Mouse (Mus musculus) spleen, adult 2 months (tissue): ENCODE results near the gene Slc6a6. TPM values are rescaled to one million over a fixed set of nuclear protein-coding genes. Genes with fewer than 3 reads are reported as not detected.

ENCODE experiments used
- DNase-seq, 2 experiments: peaks; one replicate each; pipeline versions ENCODE4 v3.0.0 to v3.0.0-alpha.2; 2012 to 2021; ENCODE audit warnings: low spot score in 2 of 2, low read depth in 1 of 2
- H3K27ac ChIP-seq: fragments of 200-500 bp; 2 replicates; pipeline ENCODE4 v1.5.1; 2012; ENCODE audit warnings: low read length, inconsistent platforms; ENCODE audit not compliant: insufficient read depth
- H3K27me3 ChIP-seq: fragments of 200-500 bp; 2 replicates; pipeline ENCODE4 v1.6.1; 2012; ENCODE audit warnings: mild to moderate bottlenecking, moderate library complexity, low read length, inconsistent platforms; ENCODE audit not compliant: control insufficient read depth, insufficient read depth
- H3K36me3 ChIP-seq: fragments of 200-500 bp; 2 replicates; pipeline ENCODE4 v1.6.1; 2012; ENCODE audit warnings: mild to moderate bottlenecking, low read length, inconsistent platforms; ENCODE audit not compliant: control insufficient read depth, insufficient read depth
- H3K4me1 ChIP-seq: fragments of 200-500 bp; 2 replicates; pipeline ENCODE4 v1.6.1; 2011; ENCODE audit warnings: inconsistent platforms; ENCODE audit not compliant: control insufficient read depth, insufficient read depth, insufficient read length
- H3K4me3 ChIP-seq: fragments of 200-500 bp; 2 replicates; pipeline ENCODE4 v1.5.1; 2011; ENCODE audit warnings: mild to moderate bottlenecking, inconsistent platforms; ENCODE audit not compliant: insufficient read depth, insufficient read length; ENCODE audit errors: extremely low read depth
- CTCF ChIP-seq: fragments of 200-500 bp; IDR thresholded peaks from 2 replicates; pipeline ENCODE4 v1.5.1; 2011; ENCODE audit warnings: mild to moderate bottlenecking, inconsistent platforms; ENCODE audit not compliant: insufficient read depth, insufficient read length, insufficient replicate concordance; ENCODE audit errors: extremely low read depth
- POLR2A ChIP-seq: fragments of 200-500 bp; IDR thresholded peaks from 2 replicates; pipeline ENCODE4 v1.6.1; 2011; ENCODE audit warnings: low read depth, low read length, inconsistent platforms
- WGBS: fragments of 180-500 bp; shearing (Covaris S2); methylation state at CpG from one replicate; pipeline ENCODE4 v1.1.7; 2018; 5-methylcytosine and 5-hydroxymethylcytosine counted together
- polyA plus RNA-seq: library from polyadenylated mRNA; depleted of rRNA; stranded (reverse); fragments of >200 nt; gene quantifications from 2 replicates; pipeline ENCODE4 v1.2.3, GENCODE M21; 2012

The Slc6a6 gene
- polyA plus RNA-seq, 1 experiment, result 76.1 TPM

GRCm38 (mm10) chr6:91688021-91688420, 4.2 kb downstream of the Slc6a6 start:
- H3K27ac ChIP-seq, result no peak overlapping the region
- TF ChIP-seq POLR2A, result no peak
- no peak for TF ChIP-seq CTCF
- no peak overlapping the region for H3K4me3 ChIP-seq
- H3K27me3 ChIP-seq, result no peaks in the 10 kb centered on the region
- peaks cover 5% of the 10 kb centered on the region; the same call in 1 of the 2 replicates for H3K36me3 ChIP-seq
- 85% methylated on average over 6 of the region's 6 CpGs for WGBS
- no peak for DNase-seq
- H3K4me1 ChIP-seq, result peaks cover 5% of the 10 kb centered on the region; the same call in 1 of the 2 replicates

DNA sequence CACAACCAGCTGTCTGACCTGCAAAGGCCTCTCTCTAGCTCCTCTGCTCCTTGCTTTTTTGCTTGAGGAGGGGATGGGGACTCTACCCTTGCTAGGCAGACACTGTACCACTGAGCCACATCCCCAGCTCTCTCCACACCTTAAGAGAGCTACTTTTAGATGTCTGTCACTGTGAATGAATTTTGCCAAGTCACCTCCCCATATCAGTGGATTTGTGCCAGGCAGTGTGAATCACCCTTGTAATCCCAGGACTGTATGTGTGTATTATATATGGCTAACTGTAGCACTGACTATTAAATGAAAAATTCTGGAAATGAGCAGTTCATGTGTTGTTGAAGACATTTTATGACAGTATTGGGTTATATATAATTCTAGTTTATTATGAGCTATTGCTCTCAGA, 5.4 kb downstream of the Slc6a6 start:
- H3K27ac ChIP-seq, result no peak overlapping the region
- H3K4me3 ChIP-seq, result no peak overlapping the region
- H3K4me1 ChIP-seq, result peaks cover 6% of the 10 kb centered on the region; the same call in 1 of the 2 replicates
- no peak for DNase-seq
- H3K27me3 ChIP-seq, result no peaks in the 10 kb centered on the region
- H3K36me3 ChIP-seq, result peaks cover 5% of the 10 kb centered on the region; the same call in 1 of the 2 replicates
- TF ChIP-seq CTCF, result no peak
- TF ChIP-seq POLR2A, result no peak

DNA sequence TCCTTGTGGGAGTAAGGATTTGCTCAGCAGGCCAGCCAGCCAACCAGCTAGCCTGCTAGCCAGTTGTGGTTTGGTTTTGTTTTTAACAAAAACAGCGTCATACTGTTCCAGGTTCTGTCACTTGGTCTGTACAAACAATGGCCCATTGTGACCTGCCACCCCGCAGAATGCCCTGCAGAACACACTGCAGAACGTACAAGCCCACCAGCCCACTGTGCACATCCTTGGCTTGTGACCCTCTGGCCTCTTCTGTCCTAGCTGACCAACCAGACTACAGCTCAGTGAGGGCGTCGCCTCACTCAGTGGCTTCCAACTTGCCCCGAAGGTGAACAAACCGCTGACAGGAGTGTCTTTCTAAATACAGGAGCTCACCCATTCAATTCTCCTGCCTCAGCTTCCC, 6.4 kb downstream of the Slc6a6 start:
- WGBS, result 84% methylated on average over 7 of the region's 7 CpGs
- H3K4me3 ChIP-seq, result no peak overlapping the region
- H3K27me3 ChIP-seq, result no peaks in the 10 kb centered on the region
- H3K27ac ChIP-seq, result no peak overlapping the region
- peaks cover 5% of the 10 kb centered on the region; the same call in 1 of the 2 replicates for H3K36me3 ChIP-seq
- TF ChIP-seq CTCF (no peak), POLR2A (no peak)
- H3K4me1 ChIP-seq, result peaks cover 12% of the 10 kb centered on the region; the same call in 1 of the 2 replicates
- DNase-seq, result no peak

DNA sequence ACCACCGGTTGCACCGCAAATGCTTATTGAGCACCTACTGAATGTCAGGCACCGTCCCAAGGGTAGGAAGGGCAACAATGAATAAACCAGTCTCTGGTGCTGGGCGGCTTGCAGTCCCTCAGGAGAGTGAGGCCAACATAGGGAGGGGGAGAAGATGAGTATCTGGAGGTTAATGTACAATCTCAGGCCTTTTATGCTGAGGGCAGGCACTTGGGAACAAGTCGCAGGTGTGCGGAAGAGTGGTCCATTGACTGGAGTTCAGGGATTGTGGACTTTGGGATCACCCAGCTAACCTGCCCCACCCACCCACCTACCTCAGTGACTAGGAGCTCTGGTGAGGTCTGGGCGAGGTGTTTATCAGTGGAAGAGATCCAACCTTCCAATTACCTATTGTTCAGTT, 6.8 kb downstream of the Slc6a6 start:
- no peak for TF ChIP-seq POLR2A
- TF ChIP-seq CTCF, result no peak
- Histone ChIP-seq H3K4me3 (no peak overlapping the region), H3K27ac (no peak overlapping the region), H3K36me3 (peaks cover 5% of the 10 kb centered on the region; the same call in 1 of the 2 replicates), H3K4me1 (peaks cover 10% of the 10 kb centered on the region; the same call in 1 of the 2 replicates), H3K27me3 (no peaks in the 10 kb centered on the region)
- 94% methylated on average over 7 of the region's 7 CpGs for WGBS
- no peak for DNase-seq

- no peak overlapping the region for H3K4me3 ChIP-seq
- H3K36me3 ChIP-seq, result peaks cover 5% of the 10 kb centered on the region; the same call in 1 of the 2 replicates
- 85% methylated on average over 4 of the region's 4 CpGs for WGBS
- H3K27ac ChIP-seq, result no peak overlapping the region
- no peak for DNase-seq
- TF ChIP-seq POLR2A, result no peak
- H3K4me1 ChIP-seq, result peaks cover 7% of the 10 kb centered on the region; the same call in 1 of the 2 replicates
- H3K27me3 ChIP-seq, result no peaks in the 10 kb centered on the region
These were observed 7.7 kb downstream of the Slc6a6 start for GRCm38 (mm10) chr6:91691576-91691975.

DNA sequence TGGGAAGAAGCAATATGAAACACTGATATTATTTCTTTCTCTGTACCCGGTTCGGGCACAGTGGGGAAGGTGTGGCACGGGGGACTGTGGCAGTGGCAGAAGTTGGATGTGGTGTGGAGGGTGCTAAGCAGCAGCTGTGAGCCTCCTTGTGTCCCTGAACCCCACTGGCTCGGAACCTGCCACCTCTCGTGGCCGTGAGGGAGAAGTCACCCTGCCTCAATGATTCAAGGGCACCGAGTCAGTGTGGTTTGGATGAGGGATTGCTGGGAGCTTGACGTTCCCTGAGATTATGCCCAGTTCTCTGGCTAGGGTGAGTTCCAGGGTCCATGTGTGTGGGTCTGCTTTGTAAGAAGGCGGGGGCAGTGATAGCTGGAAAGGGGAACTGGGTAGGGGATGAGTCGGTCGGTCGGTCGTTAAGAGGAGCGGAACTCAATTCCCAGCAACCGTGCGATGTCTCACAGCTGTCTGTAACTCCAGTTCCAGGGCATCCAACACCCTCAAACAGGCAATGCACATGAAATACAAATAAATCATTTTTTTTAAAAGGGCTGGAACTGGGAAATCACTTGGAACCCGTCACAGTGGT, 9.5 kb downstream of the Slc6a6 start:
- Histone ChIP-seq H3K36me3 (peaks cover 5% of the 10 kb centered on the region; the same call in 1 of the 2 replicates), H3K27me3 (no peaks in the 10 kb centered on the region), H3K27ac (no peak overlapping the region), H3K4me1 (peaks cover 9% of the 10 kb centered on the region; the same call in 1 of the 2 replicates), H3K4me3 (no peak overlapping the region)
- DNase-seq, result no peak
- TF ChIP-seq CTCF, result no peak
- TF ChIP-seq POLR2A, result no peak
- WGBS, result 68% methylated on average over 17 of the region's 17 CpGs

DNA sequence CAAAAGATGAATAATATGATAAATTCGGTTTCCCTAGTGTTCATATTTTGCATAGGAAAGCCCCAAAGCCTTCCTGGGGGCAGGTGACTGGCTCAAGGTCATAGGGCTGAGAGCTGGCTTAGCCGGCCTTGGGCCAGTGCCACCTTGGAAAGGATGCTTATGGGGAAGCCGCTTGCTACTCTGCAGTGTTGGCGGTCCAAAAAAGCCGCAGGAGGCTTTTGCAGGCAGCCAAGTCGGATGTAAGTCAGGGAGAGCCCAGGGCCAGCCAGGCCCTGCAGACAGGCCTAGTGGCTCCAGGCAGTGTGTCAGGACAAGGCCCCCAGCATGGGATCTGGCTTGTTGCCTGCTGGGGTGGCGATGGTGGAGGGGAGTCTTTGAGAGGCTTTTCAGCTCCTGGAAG, 10.8 kb downstream of the Slc6a6 start:
- peaks cover 5% of the 10 kb centered on the region; the same call in 1 of the 2 replicates for H3K36me3 ChIP-seq
- TF ChIP-seq POLR2A, result no peak
- no peak for TF ChIP-seq CTCF
- no peaks in the 10 kb centered on the region for H3K27me3 ChIP-seq
- WGBS, result 87% methylated on average over 7 of the region's 7 CpGs
- no peak for DNase-seq
- no peak overlapping the region for H3K4me3 ChIP-seq
- H3K27ac ChIP-seq, result no peak overlapping the region
- peaks cover 19% of the 10 kb centered on the region; the same call in 1 of the 2 replicates for H3K4me1 ChIP-seq
